Mouse (Mus musculus) embryonic facial prominence, embryonic 12.5 days (tissue): Measurements from ENCODE around the gene Psmb2. TPM values are rescaled to one million over a fixed set of nuclear protein-coding genes. Genes with fewer than 3 reads are reported as not detected.

Experiments used
- ATAC-seq: fragments of 200-750 bp; cut with Nextera tagmentation; 2 replicates; pipeline ENCODE4 v1.8.0; 2017; ENCODE audit not compliant: insufficient number of reproducible peaks, insufficient read depth, low FRiP score, low TSS enrichment
- H3K27ac ChIP-seq: fragments of 300-500 bp; sonication (generic); 2 replicates; pipeline ENCODE4 v1.5.1; 2016; ENCODE audit warnings: mild to moderate bottlenecking
- H3K27me3 ChIP-seq: fragments of 300-500 bp; sonication (generic); 2 replicates; pipeline ENCODE4 v1.6.1; 2016; ENCODE audit warnings: mild to moderate bottlenecking, moderate library complexity
- H3K36me3 ChIP-seq: fragments of 300-500 bp; sonication (generic); 2 replicates; pipeline ENCODE4 v1.6.1; 2016; ENCODE audit warnings: mild to moderate bottlenecking
- H3K4me1 ChIP-seq: fragments of 300-500 bp; sonication (generic); 2 replicates; pipeline ENCODE4 v1.6.1; 2016
- H3K4me2 ChIP-seq: fragments of 300-500 bp; sonication (generic); replicated peaks from 2 replicates; pipeline ENCODE4 v1.6.1; 2016; ENCODE audit warnings: mild to moderate bottlenecking, moderate library complexity
- H3K4me3 ChIP-seq: fragments of 300-500 bp; sonication (generic); 2 replicates; pipeline ENCODE4 v1.5.1; 2016; ENCODE audit warnings: mild to moderate bottlenecking
- H3K9ac ChIP-seq: fragments of 300-500 bp; sonication (generic); 2 replicates; pipeline ENCODE4 v1.6.1; 2016; ENCODE audit warnings: mild to moderate bottlenecking, moderate library complexity
- H3K9me3 ChIP-seq: fragments of 300-500 bp; sonication (generic); 2 replicates; pipeline ENCODE4 v1.6.1; 2016; ENCODE audit warnings: mild to moderate bottlenecking, moderate library complexity
- WGBS: fragments of 180-500 bp; shearing (Covaris S2); methylation state at CpG from one replicate; pipeline ENCODE4 v1.1.7; 2016; 5-methylcytosine and 5-hydroxymethylcytosine counted together
- polyA plus RNA-seq: library from polyadenylated mRNA; unstranded; fragments of >200 nt; fragmentation: Nextera tagmentation; extraction: Ambion mirVana; gene quantifications from 2 replicates; pipeline ENCODE4 v1.2.1, GENCODE M21; 2016

The Psmb2 gene
- polyA plus RNA-seq, 1 experiment from 2014 or later = 459 TPM

DNA sequence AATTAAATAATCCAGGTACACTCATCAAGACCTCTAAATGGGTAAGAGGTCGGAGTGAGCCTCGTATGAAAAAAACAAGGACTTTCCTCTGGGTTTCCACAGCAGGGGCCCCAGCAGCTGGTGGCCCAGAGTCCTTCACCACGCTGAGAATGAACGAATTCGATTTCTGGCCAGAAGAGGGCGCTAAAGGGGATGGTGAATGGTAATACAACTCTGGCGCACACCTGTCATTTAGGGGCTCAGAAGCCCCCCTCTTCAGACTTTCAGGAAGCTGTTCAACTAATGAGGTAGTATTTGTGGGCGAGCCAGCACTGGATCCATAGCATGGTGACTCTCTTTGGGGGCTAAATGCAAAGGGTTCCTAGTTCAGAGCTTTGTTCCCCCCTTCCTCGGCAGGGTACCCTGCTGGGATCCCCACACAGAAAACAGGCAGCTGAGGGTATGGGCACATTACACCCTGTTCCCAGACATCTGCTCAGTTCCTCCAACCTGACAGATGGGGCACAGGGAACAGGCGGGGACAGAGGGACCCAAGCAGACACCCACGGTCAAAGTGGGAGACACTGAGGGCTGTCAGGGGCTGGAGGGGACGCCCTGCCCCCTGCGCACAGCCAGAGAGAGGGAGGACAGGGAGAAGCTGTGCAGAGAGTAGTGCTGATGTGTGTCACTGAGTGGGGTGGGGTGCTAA lies 68.2 kb downstream of the Psmb2 start:
- Histone ChIP-seq H3K9ac (no peak overlapping the region), H3K9me3 (no peaks in the 10 kb centered on the region), H3K4me2 (no peak overlapping the region), H3K4me1 (peaks cover 16% of the 10 kb centered on the region; the same call in 1 of the 2 replicates), H3K4me3 (no peak overlapping the region), H3K27me3 (no peaks in the 10 kb centered on the region), H3K27ac (no peak overlapping the region), H3K36me3 (peaks cover 57% of the 10 kb centered on the region)
- no peak for ATAC-seq
- 43% methylated on average over 13 of the region's 13 CpGs for WGBS

DNA sequence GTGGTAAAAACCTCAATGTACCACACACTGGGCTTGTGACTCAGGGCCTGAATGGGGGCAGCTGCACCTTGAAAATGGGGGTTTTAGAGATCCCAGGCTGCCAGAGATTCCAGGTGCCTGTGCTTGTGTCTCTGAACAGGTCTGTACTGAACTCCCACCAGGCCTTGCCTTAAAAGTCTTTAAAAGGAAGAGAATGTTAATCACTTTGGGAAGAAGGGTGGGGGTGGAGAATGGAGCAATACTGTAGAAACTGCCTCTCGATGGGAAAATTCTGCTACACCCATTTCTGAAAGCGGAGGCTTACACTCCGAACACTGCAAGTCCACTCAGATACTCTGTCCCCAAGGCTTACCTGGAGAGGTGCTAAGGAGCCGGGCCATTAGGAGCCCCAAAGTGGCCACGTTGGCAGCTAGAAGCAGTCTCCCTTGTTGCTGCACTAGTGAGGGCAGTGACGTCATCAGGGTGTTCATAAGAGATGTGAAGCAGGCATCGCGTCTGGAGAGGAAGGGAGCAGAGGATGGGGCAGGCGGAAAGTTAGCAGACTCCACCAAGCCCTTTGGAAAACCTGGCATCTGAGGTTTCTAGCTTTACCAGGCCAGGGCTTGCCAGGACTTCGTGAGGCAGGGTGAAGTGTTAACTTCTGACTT lies 68.9 kb downstream of the Psmb2 start:
- Histone ChIP-seq H3K9me3 (no peaks in the 10 kb centered on the region), H3K4me2 (no peak overlapping the region), H3K27ac (no peak overlapping the region), H3K9ac (no peak overlapping the region), H3K36me3 (peaks cover 60% of the 10 kb centered on the region), H3K27me3 (no peaks in the 10 kb centered on the region), H3K4me3 (no peak overlapping the region), H3K4me1 (peaks cover 18% of the 10 kb centered on the region)
- WGBS = 86% methylated on average over 10 of the region's 10 CpGs
- ATAC-seq = no peak

- WGBS = 90% methylated on average over 8 of the region's 8 CpGs
- Histone ChIP-seq H3K27ac (no peak overlapping the region), H3K27me3 (no peaks in the 10 kb centered on the region), H3K9me3 (no peaks in the 10 kb centered on the region), H3K4me1 (peaks cover 32% of the 10 kb centered on the region), H3K4me3 (no peak overlapping the region), H3K4me2 (no peak overlapping the region), H3K36me3 (peaks cover 60% of the 10 kb centered on the region), H3K9ac (no peak overlapping the region)
- no peak for ATAC-seq
Measured at GRCm38 (mm10) chr4:126748381-126748780, 71.0 kb downstream of the Psmb2 start.

- H3K4me1 ChIP-seq = peaks cover 26% of the 10 kb centered on the region
- no peak overlapping the region for H3K4me3 ChIP-seq
- H3K27me3 ChIP-seq = no peaks in the 10 kb centered on the region
- no peak overlapping the region; the same call in 1 of the 2 replicates for H3K9ac ChIP-seq
- H3K27ac ChIP-seq = no peak overlapping the region
- no peaks in the 10 kb centered on the region for H3K9me3 ChIP-seq
- H3K4me2 ChIP-seq = no peak overlapping the region
- ATAC-seq = no peak
- H3K36me3 ChIP-seq = peaks cover 55% of the 10 kb centered on the region
- 86% methylated on average over 11 of the region's 11 CpGs for WGBS
Measured at GRCm38 (mm10) chr4:126749553-126749952, 72.1 kb downstream of the Psmb2 start.

GRCm38 (mm10) chr4:126750046-126750683 lies 72.7 kb downstream of the Psmb2 start:
- no peaks in the 10 kb centered on the region for H3K9me3 ChIP-seq
- peaks cover 28% of the 10 kb centered on the region for H3K4me1 ChIP-seq
- no peaks in the 10 kb centered on the region for H3K27me3 ChIP-seq
- no peak overlapping the region for H3K4me3 ChIP-seq
- ATAC-seq = no peak
- peaks cover 49% of the 10 kb centered on the region for H3K36me3 ChIP-seq
- H3K9ac ChIP-seq = no peak overlapping the region
- H3K27ac ChIP-seq = no peak overlapping the region
- WGBS = 91% methylated on average over 26 of the region's 26 CpGs
- no peak overlapping the region for H3K4me2 ChIP-seq

DNA sequence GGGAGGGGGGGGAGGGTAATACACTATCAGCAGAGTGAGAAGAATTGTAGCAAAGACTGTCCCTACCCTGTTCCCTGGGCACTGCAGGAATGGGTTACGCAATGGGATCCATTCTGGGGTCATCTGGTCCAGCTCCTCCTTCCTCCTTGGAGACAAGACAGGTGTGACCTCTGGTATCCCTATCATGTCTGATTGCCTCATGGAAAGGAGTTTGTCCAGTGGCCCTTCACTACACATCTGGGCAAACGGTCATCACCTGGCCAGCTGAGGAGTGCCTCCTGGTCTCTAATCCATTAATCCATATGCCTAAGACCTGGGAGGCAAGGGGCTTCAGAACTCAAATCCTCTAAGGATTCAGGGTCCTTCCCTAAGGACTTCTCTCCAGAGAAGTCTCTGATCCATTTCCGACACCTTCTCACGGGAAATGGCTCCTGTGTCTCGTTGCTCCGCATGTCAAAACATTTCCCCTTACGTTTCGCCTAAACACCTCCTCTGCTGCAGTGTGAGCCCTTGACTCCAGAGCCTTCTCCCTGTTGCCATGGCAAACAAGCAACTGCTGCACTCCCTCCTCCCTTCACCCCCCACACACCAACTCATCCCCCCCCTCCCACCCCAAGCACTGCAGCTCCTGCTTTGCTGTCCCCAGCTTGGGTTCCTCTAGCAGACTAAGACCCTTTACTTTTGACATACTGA lies 73.6 kb downstream of the Psmb2 start:
- WGBS = 79% methylated on average over 8 of the region's 8 CpGs
- Histone ChIP-seq H3K4me2 (peak overlapping the region; percentile 99; the same call in 1 of the 2 replicates), H3K36me3 (peaks cover 44% of the 10 kb centered on the region)

DNA sequence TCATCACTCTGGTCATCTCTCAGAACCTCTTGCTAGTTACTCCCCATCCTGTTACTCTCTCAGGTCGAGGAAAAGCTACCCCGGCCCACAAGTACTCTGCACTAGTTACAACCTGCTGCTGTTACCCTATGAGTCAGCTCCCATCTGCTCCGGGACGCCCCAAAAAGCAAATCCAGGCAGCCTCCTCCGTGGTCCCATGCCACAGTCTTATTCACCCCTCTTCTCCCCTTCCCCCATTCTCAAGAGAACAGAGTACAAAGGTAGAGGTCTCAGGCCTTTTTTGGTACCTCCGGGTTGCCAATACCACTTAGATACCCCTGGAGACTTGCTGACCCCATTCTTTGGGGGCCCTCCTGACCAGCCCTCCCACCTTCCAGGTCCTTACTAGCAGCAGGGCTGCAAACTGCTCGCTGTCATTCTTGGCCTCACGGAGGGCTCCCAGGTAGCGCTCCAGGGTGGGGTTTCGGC lies 74.2 kb downstream of the Psmb2 start:
- 52% methylated on average over 10 of the region's 10 CpGs for WGBS
- Histone ChIP-seq H3K27me3 (no peaks in the 10 kb centered on the region), H3K36me3 (peaks cover 38% of the 10 kb centered on the region), H3K4me3 (peak overlapping the region; percentile 94), H3K9ac (peak overlapping the region; percentile 80), H3K4me2 (peak overlapping the region; percentile 99), H3K4me1 (peaks cover 28% of the 10 kb centered on the region), H3K9me3 (no peaks in the 10 kb centered on the region), H3K27ac (no peak overlapping the region)
- no peak for ATAC-seq

More for the DNA sequence above, 73.6 kb downstream of the Psmb2 start:
- H3K4me1 ChIP-seq = peaks cover 28% of the 10 kb centered on the region
- no peaks in the 10 kb centered on the region for H3K27me3 ChIP-seq
- no peak overlapping the region for H3K27ac ChIP-seq
- H3K9me3 ChIP-seq = no peaks in the 10 kb centered on the region
- H3K4me3 ChIP-seq = no peak overlapping the region
- no peak for ATAC-seq
- no peak overlapping the region for H3K9ac ChIP-seq

- WGBS = 6% methylated on average over 13 of the region's 13 CpGs
- Histone ChIP-seq H3K9me3 (no peaks in the 10 kb centered on the region), H3K36me3 (peaks cover 33% of the 10 kb centered on the region), H3K4me3 (peak overlapping the region; percentile 94), H3K27me3 (no peaks in the 10 kb centered on the region), H3K4me1 (peaks cover 28% of the 10 kb centered on the region), H3K9ac (peak overlapping the region; percentile 80), H3K27ac (no peak overlapping the region), H3K4me2 (peak overlapping the region; percentile 99)
- ATAC-seq = no peak
Measured at GRCm38 (mm10) chr4:126752024-126752607, 74.7 kb downstream of the Psmb2 start.

GRCm38 (mm10) chr4:126752608-126753141 lies 75.2 kb downstream of the Psmb2 start:
- peak overlapping the region; percentile 94; the same call in 1 of the 2 replicates for H3K27ac ChIP-seq
- H3K4me1 ChIP-seq = peaks cover 28% of the 10 kb centered on the region

DNA sequence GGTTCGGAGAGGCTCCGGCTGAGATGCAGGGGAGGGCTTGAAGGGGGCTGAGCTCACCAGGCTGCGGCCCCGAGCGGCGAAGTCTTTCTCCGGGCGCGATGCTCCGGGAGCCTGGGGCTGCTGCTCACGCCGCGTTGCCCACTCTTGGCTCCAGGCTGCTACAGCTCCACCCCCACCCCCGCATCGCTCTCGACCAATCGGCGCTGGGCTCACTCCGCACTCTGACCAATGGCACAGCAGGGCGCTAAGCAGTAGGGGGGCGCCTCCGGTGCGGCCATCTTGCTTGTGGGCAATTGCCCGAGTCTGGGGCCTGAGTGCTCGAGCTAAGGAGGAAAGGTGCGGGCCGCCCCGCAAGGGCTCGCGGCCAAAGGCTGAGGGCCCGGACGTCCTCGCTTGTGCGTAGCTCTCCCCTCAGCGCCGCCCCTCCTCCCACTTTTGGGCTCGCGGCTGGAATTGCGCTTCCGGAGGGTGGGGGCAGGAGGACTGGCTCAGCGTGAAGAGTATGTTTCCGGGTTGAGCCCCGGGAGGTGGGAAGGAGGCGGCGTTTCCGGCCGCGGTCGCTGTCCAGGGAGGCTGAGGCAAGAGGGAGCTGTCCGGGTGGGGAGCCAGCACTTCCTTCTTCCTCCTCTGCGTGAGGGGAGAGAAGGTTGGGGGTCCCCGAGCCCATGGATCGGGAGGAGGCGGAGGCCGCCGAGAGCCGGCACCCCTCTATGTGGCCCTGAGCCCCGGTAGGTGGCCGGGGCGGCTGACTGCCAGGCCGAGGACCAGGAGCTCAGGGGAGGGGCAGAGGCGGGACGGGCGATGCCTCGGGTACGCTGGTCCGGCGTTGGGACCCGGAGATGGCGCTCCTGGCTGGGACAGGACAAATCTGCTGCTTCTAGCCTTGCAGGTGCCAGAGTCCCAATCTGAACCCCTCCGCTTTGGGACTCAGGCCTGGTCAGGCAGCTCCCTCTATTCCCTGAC lies 76.1 kb downstream of the Psmb2 start, which contains the start of the genes Ncdn and AU040320:
TSS of gene Ncdn (minus strand) at position 171 of the 963 bp plus-strand sequence.
TSS of gene AU040320 (plus strand) at position 277 of the 963 bp plus-strand sequence.
- Histone ChIP-seq H3K4me3 (peak within 1 kb of the TSS; percentile 94), H3K9ac (peak within 1 kb of the TSS; percentile 80), H3K27me3 (no peaks in the 10 kb centered on the region), H3K9me3 (no peaks in the 10 kb centered on the region), H3K4me1 (peaks cover 28% of the 10 kb centered on the region), H3K36me3 (peaks cover 21% of the 10 kb centered on the region), H3K4me2 (peak within 1 kb of the TSS; percentile 99), H3K27ac (peak within 1 kb of the TSS; percentile 94)
- under 1% methylated on average over 69 of the region's 71 CpGs for WGBS
- ATAC-seq = peak; percentile 99

More at GRCm38 (mm10) chr4:126752608-126753141, 75.2 kb downstream of the Psmb2 start:
- peak overlapping the region; percentile 94 for H3K4me3 ChIP-seq
- peak overlapping the region; percentile 99 for H3K4me2 ChIP-seq
- WGBS = under 1% methylated on average over 23 of the region's 23 CpGs
- H3K9me3 ChIP-seq = no peaks in the 10 kb centered on the region
- peak overlapping the region; percentile 80 for H3K9ac ChIP-seq
- H3K36me3 ChIP-seq = peaks cover 29% of the 10 kb centered on the region
- ATAC-seq = no peak
- H3K27me3 ChIP-seq = no peaks in the 10 kb centered on the region
